8 mouse cellular contexts compared by ENCODE assay signal in the genomic region with DNA sequence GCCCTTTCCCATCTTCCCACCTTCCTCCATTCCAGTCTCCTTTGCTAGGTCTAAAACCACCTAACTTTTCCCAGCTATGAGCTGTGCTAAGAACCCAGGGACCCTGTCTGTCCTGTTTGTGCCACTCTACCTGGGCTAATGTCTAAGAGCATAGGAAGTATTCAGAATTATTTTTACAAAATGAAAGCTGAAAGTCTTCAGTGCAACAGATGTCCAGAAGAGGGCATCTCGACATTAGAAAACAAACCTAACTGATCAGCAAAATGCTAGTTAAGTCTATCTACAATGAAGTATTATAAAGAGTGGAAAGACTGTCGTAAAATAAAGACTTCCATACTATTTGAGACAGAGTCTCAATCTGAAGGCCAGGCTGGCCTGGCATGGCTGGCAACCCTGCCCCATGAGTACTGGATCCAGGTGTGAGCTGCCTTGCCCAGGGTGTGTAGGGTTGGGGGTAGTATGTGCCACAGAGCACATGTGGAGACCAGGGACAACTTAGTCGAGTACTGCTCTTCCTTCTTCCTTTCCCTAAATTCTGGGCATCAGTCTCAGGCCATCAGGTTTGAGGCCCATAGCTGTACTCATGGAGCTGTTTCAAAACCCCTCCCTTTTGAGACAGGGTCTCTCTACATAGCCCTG. TPM values are rescaled to one million over a fixed set of nuclear protein-coding genes. Genes with fewer than 3 reads are reported as not detected.
DNase-seq lines count a peak whose midpoint lies in the region; ATAC-seq and TF ChIP-seq lines count a peak whose summit lies in the region.

No protein-coding gene starts in this region.

- H3K79me2 ChIP-seq in liver, adult 2 months (ENCODE audit: control insufficient read depth, insufficient read depth, low read length), result no peaks in the 10 kb centered on the region; the same call in 1 of the 2 replicates

- no peak for TF ChIP-seq POLR2A in liver, adult 2 months (IDR thresholded peaks at IDR 0.05; ENCODE audit: extremely low read depth, insufficient read depth, low read length)

- no peak overlapping the region for H3K4me3 ChIP-seq in liver, adult 2 months (ENCODE audit: insufficient read depth, low read depth, low read length)

- H3K4me1 ChIP-seq in liver, adult 2 months (ENCODE audit: control insufficient read depth, insufficient read depth, low read length), result peaks cover 4% of the 10 kb centered on the region; the same call in 1 of the 2 replicates

- ATAC-seq in erythroid progenitor cell, adult 5-6 weeks (replicated peaks; ENCODE audit: low FRiP score, poor library complexity, severe bottlenecking), result no peak; the same call in 1 of the 2 replicates

- no peak overlapping the region; the same call in 1 of the 2 replicates for H3K9ac ChIP-seq in liver, adult 2 months (ENCODE audit: low read depth, low read length)

- no peaks in the 10 kb centered on the region for H3K27me3 ChIP-seq in liver, adult 2 months (ENCODE audit: control insufficient read depth, insufficient read depth, low read length)

- peak; percentile 27 for DNase-seq in embryo, embryonic 10 days (ENCODE audit: low spot score)
- DNase-seq in embryo, embryonic 9.5 days (ENCODE audit: extremely low spot score), result no peak
- peak; percentile 53 for DNase-seq in liver, adult 2 months (ENCODE audit: extremely low read depth, low read depth, low spot score)
- no peak for DNase-seq in liver
- peak; percentile 45 for DNase-seq in fibroblast of lung, adult 2 months (ENCODE audit: low read depth)
- DNase-seq in lung, postnatal 10 days, result peak; percentile 48
- DNase-seq in gastrocnemius, postnatal 10 days, result no peak

- TF ChIP-seq CTCF in liver, adult 2 months (IDR thresholded peaks at IDR 0.05; ENCODE audit: low read depth, low read length), result peak; percentile 17; the same call in 1 of the 2 replicates

- WGBS in liver, adult 2 months, result 40% methylated on average over 3 of the region's 3 CpGs

- no peak overlapping the region for H3K27ac ChIP-seq in liver, adult 2 months (replicated peaks; ENCODE audit: insufficient read depth, low read depth, low read length)

- H3K36me3 ChIP-seq in liver, adult 2 months (ENCODE audit: control insufficient read depth, insufficient read depth, low read length), result peaks cover 17% of the 10 kb centered on the region

RNA-seq across cellular contexts. Expression of a gene that starts 28.3 kb away (rescaled TPM):
- 47.8 and 48.0 TPM in 2 replicates for total RNA-seq in liver, adult 2 months (2014; rRNA removed)
- 28.7 and 30.2 TPM in 2 replicates for polyA plus RNA-seq in liver, adult 2 months (2012; rRNA removed)
- total RNA-seq in erythroid progenitor cell, adult 5-6 weeks (2015; ENCODE audit: low replicate concordance), result not detected in 2 replicates
- not detected in 2 replicates for total RNA-seq in erythroid progenitor cell, adult 5-6 weeks (2017; ENCODE audit: low replicate concordance)
- total RNA-seq in gastrocnemius, postnatal 10 days (2021), result under 1 TPM; 0.40 to 0.65 TPM

Comparison
In these comparisons a context has a peak if more than half of its experiments do, and no peak if none do; other contexts are left out.
1. DNase-seq: peak in embryo, embryonic 10 days (single experiment), liver, adult 2 months (single experiment), fibroblast of lung, adult 2 months (single experiment) and lung, postnatal 10 days (single experiment); none in embryo, embryonic 9.5 days (single experiment), liver (single experiment) and gastrocnemius, postnatal 10 days (single experiment).
2. RNA of a gene that starts 28.3 kb away (total RNA-seq): 47.8 to 48.0 TPM in liver, adult 2 months; 0.40 to 0.65 TPM in gastrocnemius, postnatal 10 days and not detected in erythroid progenitor cell, adult 5-6 weeks; every median in the first group is over 10 times any median in the second.